14 mouse cellular contexts compared by ENCODE assay signal in the genomic region with DNA sequence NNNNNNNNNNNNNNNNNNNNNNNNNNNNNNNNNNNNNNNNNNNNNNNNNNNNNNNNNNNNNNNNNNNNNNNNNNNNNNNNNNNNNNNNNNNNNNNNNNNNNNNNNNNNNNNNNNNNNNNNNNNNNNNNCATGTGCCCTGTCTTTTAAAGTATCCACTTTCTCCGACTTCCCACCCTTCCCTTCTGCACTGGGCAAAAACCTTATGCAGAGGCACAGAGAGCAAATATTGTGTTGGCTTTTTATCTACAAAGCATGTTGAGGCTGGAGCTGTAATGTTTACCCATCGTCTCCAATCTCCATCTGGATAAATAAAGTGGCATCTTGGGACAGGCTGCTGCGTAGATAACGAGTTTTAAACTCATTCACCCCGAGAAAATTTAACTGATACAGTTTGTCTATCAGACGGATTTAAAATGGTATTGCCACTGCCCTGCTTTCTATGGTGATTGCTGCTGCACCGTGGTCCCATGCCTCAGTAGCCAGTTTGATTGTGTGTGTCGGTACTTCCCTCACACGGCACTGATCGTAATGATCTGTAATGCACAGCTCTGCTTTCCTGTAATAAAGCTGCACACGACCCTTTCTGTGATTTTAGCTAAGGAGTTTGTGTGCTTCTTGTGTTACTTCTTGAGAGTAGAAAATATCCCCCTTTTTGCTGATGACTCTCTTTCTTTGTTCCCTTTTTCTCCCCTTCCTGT.
A peak's percentile ranks its signal among the peaks of the same experiment; 100 is the strongest.
DNase-seq lines count a peak whose midpoint lies in the region; ATAC-seq lines count a peak whose summit lies in the region.
"Had no signal": no experiment of that assay in that cellular context is flagged by ENCODE, and none has a peak within 500 bp of the region (broad histone marks: within the 10 kb centered on the region; RNA-seq: fewer than 3 reads in every experiment).

No protein-coding gene starts in this region.

- H3K27ac ChIP-seq in kidney, embryonic 16.5 days (ENCODE audit: low read length): no peak overlapping the region
- no peak overlapping the region for H3K27ac ChIP-seq in forebrain, embryonic 16.5 days (ENCODE audit: low read length)
- H3K27ac ChIP-seq in hindbrain, embryonic 14.5 days: peak overlapping the region; percentile 71
- H3K27ac ChIP-seq in midbrain, embryonic 16.5 days (ENCODE audit: low read length): no peak overlapping the region
- H3K27ac ChIP-seq: embryonic facial prominence, embryonic 15.5 days; liver, embryonic 14.5 days had no signal

- no peaks in the 10 kb centered on the region for H3K9me3 ChIP-seq in kidney, embryonic 16.5 days (ENCODE audit: low read length)
- H3K9me3 ChIP-seq in forebrain, embryonic 16.5 days (ENCODE audit: control insufficient read depth, low read length): no peaks in the 10 kb centered on the region
- no peaks in the 10 kb centered on the region for H3K9me3 ChIP-seq in hindbrain, embryonic 14.5 days (ENCODE audit: control insufficient read depth, low read length)
- no peaks in the 10 kb centered on the region for H3K9me3 ChIP-seq in midbrain, embryonic 16.5 days (replicated peaks; ENCODE audit: control insufficient read depth, low read length, poor library complexity, severe bottlenecking)
- H3K9me3 ChIP-seq: embryonic facial prominence, embryonic 15.5 days had no signal

- H3K4me1 ChIP-seq in kidney, embryonic 16.5 days (ENCODE audit: insufficient read depth, low read length): no peaks in the 10 kb centered on the region
- 0 out of 2 replicates have a peak, but pooled peaks cover 3% of the 10 kb centered on the region for H3K4me1 ChIP-seq in forebrain, embryonic 16.5 days (replicated peaks; ENCODE audit: control insufficient read depth, insufficient read depth, low read length)
- H3K4me1 ChIP-seq in hindbrain, embryonic 14.5 days (replicated peaks; ENCODE audit: control insufficient read depth, insufficient read depth, low read length): peaks cover 10% of the 10 kb centered on the region
- peaks cover 3% of the 10 kb centered on the region; the same call in 1 of the 2 replicates for H3K4me1 ChIP-seq in midbrain, embryonic 16.5 days (ENCODE audit: control insufficient read depth, insufficient read depth, low read length)
- H3K4me1 ChIP-seq: embryonic facial prominence, embryonic 15.5 days had no signal

- WGBS in kidney, embryonic 16.5 days: 21% methylated on average over 11 of the region's 11 CpGs
- WGBS in forebrain, embryonic 16.5 days: 29% methylated on average over 11 of the region's 11 CpGs
- 31% methylated on average over 11 of the region's 11 CpGs for WGBS in hindbrain, embryonic 14.5 days
- 43% methylated on average over 11 of the region's 11 CpGs for WGBS in midbrain, embryonic 16.5 days

- no peak overlapping the region for H3K4me3 ChIP-seq in kidney, embryonic 16.5 days (ENCODE audit: low read length)
- H3K4me3 ChIP-seq in forebrain, embryonic 16.5 days (replicated peaks; ENCODE audit: low read length): no peak overlapping the region
- no peak overlapping the region for H3K4me3 ChIP-seq in hindbrain, embryonic 14.5 days (replicated peaks; ENCODE audit: low read length)
- H3K4me3 ChIP-seq in midbrain, embryonic 16.5 days (ENCODE audit: low read depth, low read length): no peak overlapping the region
- H3K4me3 ChIP-seq: embryonic facial prominence, embryonic 15.5 days; myocyte had no signal

- H3K4me2 ChIP-seq in kidney, embryonic 16.5 days (replicated peaks; ENCODE audit: low read depth, low read length): peak overlapping the region; percentile 15; the same call in 1 of the 2 replicates
- peak overlapping the region; percentile 16; the same call in 1 of the 2 replicates for H3K4me2 ChIP-seq in forebrain, embryonic 16.5 days (ENCODE audit: low read length)
- peak overlapping the region; percentile 29 for H3K4me2 ChIP-seq in hindbrain, embryonic 14.5 days (replicated peaks)
- H3K4me2 ChIP-seq in midbrain, embryonic 16.5 days (ENCODE audit: low read length): no peak overlapping the region; the same call in 1 of the 2 replicates
- H3K4me2 ChIP-seq: embryonic facial prominence, embryonic 15.5 days had no signal

- H3K27me3 ChIP-seq in kidney, embryonic 16.5 days (ENCODE audit: insufficient read depth, low read length): no peaks in the 10 kb centered on the region
- no peaks in the 10 kb centered on the region for H3K27me3 ChIP-seq in forebrain, embryonic 16.5 days (replicated peaks; ENCODE audit: control insufficient read depth, insufficient read depth, low read length)
- H3K27me3 ChIP-seq in hindbrain, embryonic 14.5 days (ENCODE audit: control insufficient read depth, insufficient read depth, low read length): no peaks in the 10 kb centered on the region
- H3K27me3 ChIP-seq in midbrain, embryonic 16.5 days (ENCODE audit: control insufficient read depth, insufficient read depth, low read depth, low read length): no peaks in the 10 kb centered on the region
- H3K27me3 ChIP-seq: embryonic facial prominence, embryonic 15.5 days had no signal

- no peak for DNase-seq in kidney, adult 8-10 months
- DNase-seq in hindbrain, embryonic 14.5 days (ENCODE audit: low spot score): no peak
- no peak for DNase-seq in cerebellum, adult 9-11 months
- DNase-seq in spleen, adult 12 weeks (ENCODE audit: low spot score): no peak
- DNase-seq: adrenal gland, postnatal 14 days; cerebellum, postnatal 14 days; kidney, postnatal 25 days had no signal

- ATAC-seq in kidney, embryonic 16.5 days (ENCODE audit: low FRiP score, low TSS enrichment): no peak
- ATAC-seq in forebrain, embryonic 16.5 days: 0 out of 2 replicates have a peak, but pooled peaks have one; percentile 20
- peak; percentile 80 for ATAC-seq in hindbrain, embryonic 14.5 days (ENCODE audit: low FRiP score)
- peak; percentile 73; the same call in 1 of the 2 replicates for ATAC-seq in midbrain, embryonic 16.5 days
- ATAC-seq: intestine, embryonic 16.5 days had no signal

- H3K9ac ChIP-seq in kidney, embryonic 16.5 days (replicated peaks; ENCODE audit: low read length): no peak overlapping the region
- no peak overlapping the region for H3K9ac ChIP-seq in forebrain, embryonic 16.5 days (replicated peaks; ENCODE audit: low read depth, low read length)
- H3K9ac ChIP-seq in hindbrain, embryonic 14.5 days: peak overlapping the region; percentile 38; the same call in 1 of the 2 replicates
- H3K9ac ChIP-seq in midbrain, embryonic 16.5 days (ENCODE audit: low read depth, low read length): no peak overlapping the region
- H3K9ac ChIP-seq: embryonic facial prominence, embryonic 15.5 days; liver, embryonic 14.5 days had no signal

- H3K36me3 ChIP-seq in kidney, embryonic 16.5 days (ENCODE audit: insufficient read depth, low read length): no peaks in the 10 kb centered on the region
- no peaks in the 10 kb centered on the region for H3K36me3 ChIP-seq in forebrain, embryonic 16.5 days (ENCODE audit: control insufficient read depth, insufficient read depth)
- H3K36me3 ChIP-seq in hindbrain, embryonic 14.5 days (replicated peaks; ENCODE audit: control insufficient read depth, insufficient read depth): no peaks in the 10 kb centered on the region
- no peaks in the 10 kb centered on the region for H3K36me3 ChIP-seq in midbrain, embryonic 16.5 days (ENCODE audit: control insufficient read depth, insufficient read depth, low read length)
- H3K36me3 ChIP-seq: embryonic facial prominence, embryonic 15.5 days had no signal
